Mouse (Mus musculus): ENCODE measurements around the gene Arpc5l. TPM values are rescaled to one million over a fixed set of nuclear protein-coding genes. Genes with fewer than 3 reads are reported as not detected.

Arpc5l gene
- polyA plus RNA-seq, 1 experiment from 2014 or later = 126 TPM

GRCm38 (mm10) chr2:38983456-38983855 is 21.7 kb upstream of the Arpc5l start:
- H3K4me3 ChIP-seq = no peak overlapping the region
- no peak overlapping the region for H3K27ac ChIP-seq
- ATAC-seq (ENCODE audit: borderline replicate concordance, extremely low read depth, low FRiP score, low TSS enrichment) = no peak
- 91% methylated on average over 2 of the region's 2 CpGs for WGBS
- H3K9me3 ChIP-seq = no peaks in the 10 kb centered on the region
- no peaks in the 10 kb centered on the region for H3K36me3 ChIP-seq
- H3K4me2 ChIP-seq = no peak overlapping the region
- no peaks in the 10 kb centered on the region for H3K4me1 ChIP-seq
- H3K27me3 ChIP-seq = no peaks in the 10 kb centered on the region
- no peak overlapping the region for H3K9ac ChIP-seq

GRCm38 (mm10) chr2:38986580-38986979 is 18.6 kb upstream of the Arpc5l start:
- Histone ChIP-seq H3K9ac (no peak overlapping the region), H3K27ac (no peak overlapping the region), H3K4me1 (no peaks in the 10 kb centered on the region), H3K36me3 (no peaks in the 10 kb centered on the region), H3K9me3 (no peaks in the 10 kb centered on the region), H3K27me3 (no peaks in the 10 kb centered on the region), H3K4me2 (no peak overlapping the region), H3K4me3 (no peak overlapping the region)
- ATAC-seq (ENCODE audit: borderline replicate concordance, extremely low read depth, low FRiP score, low TSS enrichment) = no peak
- WGBS = 76% methylated on average over 3 of the region's 3 CpGs

DNA sequence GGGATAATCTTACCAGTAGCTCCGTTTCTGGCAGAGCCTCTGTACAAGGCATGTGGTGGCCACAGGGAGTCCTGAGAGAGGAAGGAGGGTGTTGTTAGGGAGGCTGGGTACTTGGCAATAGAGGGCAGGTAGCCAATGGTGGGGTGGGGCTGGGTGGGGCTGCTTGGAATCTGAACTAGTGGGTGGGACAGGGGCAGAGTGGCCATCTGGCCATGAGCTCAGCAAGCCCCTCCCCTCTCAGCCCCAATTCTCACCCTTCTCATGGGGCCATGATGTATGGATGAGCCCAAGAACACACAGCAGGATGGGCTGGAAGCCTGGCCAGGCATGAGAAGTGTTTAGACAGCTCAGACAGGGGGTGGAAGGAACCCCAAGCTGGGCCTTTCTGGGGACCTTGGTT is 17.8 kb upstream of the Arpc5l start:
- Histone ChIP-seq H3K4me2 (no peak overlapping the region), H3K4me1 (no peaks in the 10 kb centered on the region), H3K36me3 (no peaks in the 10 kb centered on the region), H3K9me3 (no peaks in the 10 kb centered on the region), H3K4me3 (no peak overlapping the region), H3K27ac (no peak overlapping the region), H3K27me3 (no peaks in the 10 kb centered on the region), H3K9ac (no peak overlapping the region)
- WGBS = 73% methylated on average over 1 of the region's 1 CpGs
- no peak for ATAC-seq (ENCODE audit: borderline replicate concordance, extremely low read depth, low FRiP score, low TSS enrichment)

GRCm38 (mm10) chr2:38987803-38988510 is 17.2 kb upstream of the Arpc5l start:
- Histone ChIP-seq H3K9ac (no peak overlapping the region), H3K27me3 (no peaks in the 10 kb centered on the region), H3K36me3 (no peaks in the 10 kb centered on the region), H3K9me3 (no peaks in the 10 kb centered on the region), H3K4me3 (no peak overlapping the region), H3K4me1 (0 out of 2 replicates have a peak, but pooled peaks cover 4% of the 10 kb centered on the region), H3K27ac (no peak overlapping the region), H3K4me2 (no peak overlapping the region)
- no peak for ATAC-seq (ENCODE audit: borderline replicate concordance, extremely low read depth, low FRiP score, low TSS enrichment)
- WGBS = 76% methylated on average over 6 of the region's 6 CpGs

DNA sequence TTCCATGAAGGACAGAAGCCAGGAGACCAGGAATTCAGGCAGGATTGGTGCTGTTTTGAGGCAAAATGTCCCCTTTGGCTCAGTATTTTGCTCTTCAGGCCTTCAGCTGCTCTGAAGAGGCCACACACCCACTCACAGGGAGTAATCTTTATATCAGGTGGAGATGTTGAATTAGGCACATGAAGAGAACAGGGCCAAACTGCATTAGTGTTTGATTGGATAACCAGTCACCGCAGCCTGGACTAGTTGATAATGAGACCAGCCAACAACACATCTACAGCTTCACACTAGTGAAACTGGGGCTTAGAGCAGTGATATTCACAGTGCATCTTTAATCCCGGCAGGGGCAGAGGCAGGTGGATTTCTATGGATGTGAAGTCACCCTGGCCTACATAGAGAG is 16.2 kb upstream of the Arpc5l start:
- Histone ChIP-seq H3K9me3 (no peaks in the 10 kb centered on the region), H3K27ac (no peak overlapping the region), H3K36me3 (no peaks in the 10 kb centered on the region), H3K27me3 (no peaks in the 10 kb centered on the region), H3K9ac (no peak overlapping the region), H3K4me3 (no peak overlapping the region), H3K4me2 (no peak overlapping the region), H3K4me1 (0 out of 2 replicates have a peak, but pooled peaks cover 7% of the 10 kb centered on the region)
- ATAC-seq (ENCODE audit: borderline replicate concordance, extremely low read depth, low FRiP score, low TSS enrichment) = no peak
- 88% methylated on average over 2 of the region's 2 CpGs for WGBS

DNA sequence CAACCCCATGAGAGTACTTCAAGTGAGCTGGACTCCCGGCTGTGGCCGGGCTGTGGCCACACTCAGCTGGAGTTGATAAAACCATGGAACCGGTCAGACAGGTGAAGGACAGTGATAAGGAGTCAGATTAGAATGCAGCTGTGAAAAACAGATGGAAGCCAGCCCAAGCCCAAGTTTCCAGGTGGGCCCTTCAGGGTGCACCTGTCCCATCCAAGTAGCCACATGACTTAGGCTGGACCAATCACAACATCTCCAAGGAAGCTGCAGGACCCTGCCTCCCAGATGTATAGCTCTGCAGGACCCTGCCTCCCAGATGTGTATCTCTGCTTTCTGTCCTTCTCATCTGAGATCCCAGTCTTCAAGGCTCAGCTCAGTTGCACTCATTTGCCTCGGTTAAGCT is 13.1 kb upstream of the Arpc5l start:
- Histone ChIP-seq H3K4me1 (0 out of 2 replicates have a peak, but pooled peaks cover 7% of the 10 kb centered on the region), H3K36me3 (no peaks in the 10 kb centered on the region), H3K4me2 (no peak overlapping the region), H3K9ac (no peak overlapping the region), H3K9me3 (no peaks in the 10 kb centered on the region), H3K27me3 (no peaks in the 10 kb centered on the region), H3K27ac (no peak overlapping the region), H3K4me3 (no peak overlapping the region)
- 0 out of 2 replicates have a peak, but pooled peaks have one; percentile 20 for ATAC-seq (ENCODE audit: borderline replicate concordance, extremely low read depth, low FRiP score, low TSS enrichment)
- WGBS = 39% methylated on average over 4 of the region's 4 CpGs

DNA sequence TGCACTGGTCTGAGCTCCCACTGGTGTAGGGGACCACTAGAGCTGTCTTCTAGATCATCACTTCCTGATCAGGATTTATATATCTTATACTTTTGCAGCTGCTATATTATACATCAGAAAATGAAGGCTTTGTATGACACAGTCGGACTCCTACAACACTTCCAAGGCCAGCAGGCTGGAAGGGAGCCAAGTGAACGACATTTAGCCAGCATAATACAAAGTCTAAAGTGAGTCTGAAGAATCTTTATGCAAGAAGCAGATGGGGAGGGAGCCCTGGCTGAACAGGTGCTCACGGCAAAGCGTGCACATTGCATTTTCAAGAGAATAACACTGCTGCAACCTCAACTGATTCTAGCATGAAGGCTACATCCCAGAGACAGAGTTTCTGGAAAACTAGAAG is 12.7 kb upstream of the Arpc5l start:
- Histone ChIP-seq H3K9me3 (no peaks in the 10 kb centered on the region), H3K9ac (no peak overlapping the region), H3K36me3 (no peaks in the 10 kb centered on the region), H3K27me3 (no peaks in the 10 kb centered on the region), H3K4me3 (no peak overlapping the region), H3K4me1 (peaks cover 10% of the 10 kb centered on the region; the same call in 1 of the 2 replicates), H3K27ac (no peak overlapping the region), H3K4me2 (no peak overlapping the region)
- 30% methylated on average over 4 of the region's 4 CpGs for whole genome bisulfite sequencing
- no peak for ATAC-seq (ENCODE audit: borderline replicate concordance, extremely low read depth, low FRiP score, low TSS enrichment)

GRCm38 (mm10) chr2:38997386-38998374 is 7.5 kb upstream of the Arpc5l start, which contains the start of gene Wdr38:
TSS of gene Wdr38 (plus strand) at chr2:38997476.
- H3K36me3 ChIP-seq = peaks cover 31% of the 10 kb centered on the region
- peak within 1 kb of the TSS; percentile 48 for H3K4me3 ChIP-seq
- no peaks in the 10 kb centered on the region for H3K27me3 ChIP-seq
- ATAC-seq (ENCODE audit: borderline replicate concordance, extremely low read depth, low FRiP score, low TSS enrichment) = peak; percentile 94
- 11% methylated on average over 33 of the region's 33 CpGs for WGBS
- H3K4me1 ChIP-seq = peaks cover 20% of the 10 kb centered on the region
- peak within 1 kb of the TSS; percentile 60 for H3K4me2 ChIP-seq
- H3K9ac ChIP-seq = peak within 1 kb of the TSS; percentile 46
- no peaks in the 10 kb centered on the region for H3K9me3 ChIP-seq
- H3K27ac ChIP-seq = peak within 1 kb of the TSS; percentile 60

GRCm38 (mm10) chr2:38999381-38999780 is 5.8 kb upstream of the Arpc5l start:
- no peaks in the 10 kb centered on the region for H3K27me3 ChIP-seq
- 45% methylated on average over 4 of the region's 4 CpGs for WGBS

GRCm38 (mm10) chr2:38999910-39000586 is 5.1 kb upstream of the Arpc5l start:
- WGBS = 56% methylated on average over 8 of the region's 8 CpGs
- Histone ChIP-seq H3K27ac (no peak overlapping the region), H3K4me3 (no peak overlapping the region), H3K4me2 (no peak overlapping the region), H3K9ac (no peak overlapping the region), H3K4me1 (peaks cover 30% of the 10 kb centered on the region), H3K36me3 (peaks cover 40% of the 10 kb centered on the region), H3K9me3 (no peaks in the 10 kb centered on the region), H3K27me3 (no peaks in the 10 kb centered on the region)
- no peak for ATAC-seq (ENCODE audit: borderline replicate concordance, extremely low read depth, low FRiP score, low TSS enrichment)

More at GRCm38 (mm10) chr2:38999381-38999780, 5.8 kb upstream of the Arpc5l start:
- Histone ChIP-seq H3K4me1 (peaks cover 30% of the 10 kb centered on the region), H3K36me3 (peaks cover 40% of the 10 kb centered on the region), H3K27ac (no peak overlapping the region), H3K4me3 (no peak overlapping the region), H3K4me2 (no peak overlapping the region), H3K9ac (no peak overlapping the region), H3K9me3 (no peaks in the 10 kb centered on the region)
- no peak for ATAC-seq (ENCODE audit: borderline replicate concordance, extremely low read depth, low FRiP score, low TSS enrichment)

- peaks cover 30% of the 10 kb centered on the region for H3K4me1 ChIP-seq
- H3K27me3 ChIP-seq = no peaks in the 10 kb centered on the region
- WGBS = 77% methylated on average over 4 of the region's 4 CpGs
- no peak overlapping the region for H3K4me3 ChIP-seq
- no peak for ATAC-seq (ENCODE audit: borderline replicate concordance, extremely low read depth, low FRiP score, low TSS enrichment)
- H3K36me3 ChIP-seq = peaks cover 40% of the 10 kb centered on the region
- no peaks in the 10 kb centered on the region for H3K9me3 ChIP-seq
- H3K27ac ChIP-seq = no peak overlapping the region
- no peak overlapping the region for H3K9ac ChIP-seq
- H3K4me2 ChIP-seq = no peak overlapping the region
Measured at GRCm38 (mm10) chr2:39000587-39000919, 4.6 kb upstream of the Arpc5l start.

Data from lung, embryonic 15.5 days (tissue).